Mouse (Mus musculus): Measurements from ENCODE around the gene Hist1h1b. TPM values are rescaled to one million over a fixed set of nuclear protein-coding genes. Genes with fewer than 3 reads are reported as not detected.
A peak's percentile ranks its signal among the peaks of the same experiment; 100 is the strongest.

Gene Hist1h1b
- polyA plus RNA-seq, 1 experiment = 4.3 TPM

DNA sequence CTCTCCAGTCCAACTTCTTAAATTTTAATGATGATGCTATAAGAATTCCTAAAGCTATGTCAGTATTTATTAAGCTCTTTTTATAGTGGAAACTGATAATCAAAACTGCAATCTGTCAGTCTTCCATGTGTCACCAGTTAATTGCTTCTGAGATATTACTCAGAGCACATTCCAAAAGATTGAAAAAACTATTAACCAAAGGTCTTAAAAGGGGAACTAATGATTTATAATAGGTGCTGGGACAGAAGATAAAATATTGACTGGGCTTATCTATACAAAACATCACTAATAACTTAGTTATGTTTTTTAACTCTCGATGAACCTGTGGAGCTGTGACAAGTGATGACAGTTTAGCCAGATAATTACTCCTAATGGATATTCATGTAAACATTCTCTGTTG is 35.4 kb downstream of the Hist1h1b start:
- TF ChIP-seq POLR2A (IDR thresholded peaks at IDR 0.05; ENCODE audit: borderline replicate concordance, extremely low read depth, insufficient read depth, insufficient read length, poor library complexity, severe bottlenecking) = no peak
- no peak for TF ChIP-seq CTCF (IDR thresholded peaks at IDR 0.05; ENCODE audit: borderline replicate concordance, extremely low read depth, insufficient read depth, insufficient read length)
- no peak for DNase-seq (ENCODE audit: low read depth)

- peak; percentile 20; the same call in 1 of the 2 replicates for TF ChIP-seq POLR2A (IDR thresholded peaks at IDR 0.05; ENCODE audit: borderline replicate concordance, extremely low read depth, insufficient read depth, insufficient read length, poor library complexity, severe bottlenecking)
Observed at GRCm38 (mm10) chr13:21734906-21735767, 45.3 kb downstream of the Hist1h1b start, which contains the start of gene Hist1h4j. Hist1h4j (plus strand) TSS chr13:21735064.

GRCm38 (mm10) chr13:21734010-21734905 is 46.2 kb downstream of the Hist1h1b start:
- TF ChIP-seq CTCF (IDR thresholded peaks at IDR 0.05; ENCODE audit: borderline replicate concordance, extremely low read depth, insufficient read depth, insufficient read length) (peak; percentile 88; the same call in 1 of the 2 replicates), POLR2A (IDR thresholded peaks at IDR 0.05; ENCODE audit: borderline replicate concordance, extremely low read depth, insufficient read depth, insufficient read length, poor library complexity, severe bottlenecking) (no peak)
- peak; percentile 97 for DNase-seq (ENCODE audit: low read depth)

More at GRCm38 (mm10) chr13:21734906-21735767, 45.3 kb downstream of the Hist1h1b start, which contains the start of gene Hist1h4j:
- DNase-seq (ENCODE audit: low read depth) = peak; percentile 96

- no peak for DNase-seq (ENCODE audit: low read depth)
- no peak for TF ChIP-seq POLR2A (IDR thresholded peaks at IDR 0.05; ENCODE audit: borderline replicate concordance, extremely low read depth, insufficient read depth, insufficient read length, poor library complexity, severe bottlenecking)
- TF ChIP-seq CTCF (IDR thresholded peaks at IDR 0.05; ENCODE audit: borderline replicate concordance, extremely low read depth, insufficient read depth, insufficient read length) = no peak
Observed at GRCm38 (mm10) chr13:21733466-21733865, 47.0 kb downstream of the Hist1h1b start.

Other genes starting within 250 kb of the Hist1h1b start
- gene Zkscan8, start 249.5 kb downstream of the Hist1h1b start, polyA plus RNA-seq (2012; rRNA removed) = 11.4 and 12.0 TPM in 2 replicates
- not detected in 2 replicates for gene Olfr1366, start 237.8 kb downstream of the Hist1h1b start, polyA plus RNA-seq (2012; rRNA removed)
- not detected in 2 replicates for gene Olfr1535, start 220.7 kb downstream of the Hist1h1b start, polyA plus RNA-seq (2012; rRNA removed)
- not detected in 2 replicates for gene Olfr1364, start 198.9 kb downstream of the Hist1h1b start, polyA plus RNA-seq (2012; rRNA removed)
- not detected in 2 replicates for gene Olfr1362, start 166.6 kb downstream of the Hist1h1b start, polyA plus RNA-seq (2012; rRNA removed)
- not detected in 2 replicates for gene Olfr11, start 138.1 kb downstream of the Hist1h1b start, polyA plus RNA-seq (2012; rRNA removed)
- gene Olfr1361, start 117.2 kb downstream of the Hist1h1b start, polyA plus RNA-seq (2012; rRNA removed) = not detected in 2 replicates
- not detected in 2 replicates for gene Olfr1360, start 103.2 kb downstream of the Hist1h1b start, polyA plus RNA-seq (2012; rRNA removed)
- gene Olfr1359, start 82.5 kb downstream of the Hist1h1b start, polyA plus RNA-seq (2012; rRNA removed) = not detected in 2 replicates
- 11.3 and 14.5 TPM in 2 replicates for gene Hist1h2bl, start 64.5 kb downstream of the Hist1h1b start, polyA plus RNA-seq (2012; rRNA removed)
- gene Hist1h2ai, start 64.2 kb downstream of the Hist1h1b start, polyA plus RNA-seq (2012; rRNA removed) = 14.3 and 24.3 TPM in 2 replicates
- gene Hist1h3h, start 63.0 kb downstream of the Hist1h1b start, polyA plus RNA-seq (2012; rRNA removed) = 39.0 and 49.4 TPM in 2 replicates
- gene Hist1h2bm, start 58.6 kb downstream of the Hist1h1b start, polyA plus RNA-seq (2012; rRNA removed) = 17.0 and 18.2 TPM in 2 replicates
- gene Hist1h4j, start 45.6 kb downstream of the Hist1h1b start, polyA plus RNA-seq (2012; rRNA removed) = 17.8 and 19.9 TPM in 2 replicates
- 20.2 and 29.6 TPM in 2 replicates for gene Hist1h4k, start 30.1 kb downstream of the Hist1h1b start, polyA plus RNA-seq (2012; rRNA removed)
- gene Hist1h2ak, start 26.8 kb downstream of the Hist1h1b start, polyA plus RNA-seq (2012; rRNA removed) = 21.4 and 26.4 TPM in 2 replicates
- gene Hist1h2bn, start 26.5 kb downstream of the Hist1h1b start, polyA plus RNA-seq (2012; rRNA removed) = 13.5 and 30.8 TPM in 2 replicates
- 35.6 and 40.1 TPM in 2 replicates for gene Hist1h3i, start 2.7 kb upstream of the Hist1h1b start, polyA plus RNA-seq (2012; rRNA removed)
- gene Hist1h2an, start 6.6 kb upstream of the Hist1h1b start, polyA plus RNA-seq (2012; rRNA removed) = 8.8 and 12.7 TPM in 2 replicates
- 2.5 TPM in 2 replicates for gene Hist1h2bp, start 6.8 kb upstream of the Hist1h1b start, polyA plus RNA-seq (2012; rRNA removed)
- gene Hist1h2bq, start 29.6 kb upstream of the Hist1h1b start, polyA plus RNA-seq (2012; rRNA removed) = 12.6 and 16.3 TPM in 2 replicates
- gene Hist1h2ao, start 29.8 kb upstream of the Hist1h1b start, polyA plus RNA-seq (2012; rRNA removed) = not detected in 2 replicates
- not detected in 2 replicates for gene Hist1h4m, start 31.1 kb upstream of the Hist1h1b start, polyA plus RNA-seq (2012; rRNA removed)
- 25.9 and 58.6 TPM in 2 replicates for gene Hist1h4n, start 51.6 kb upstream of the Hist1h1b start, polyA plus RNA-seq (2012; rRNA removed)
- gene Hist1h2ap, start 52.9 kb upstream of the Hist1h1b start, polyA plus RNA-seq (2012; rRNA removed) = 71.3 and 78.4 TPM in 2 replicates
- gene Hist1h2br, start 53.1 kb upstream of the Hist1h1b start, polyA plus RNA-seq (2012; rRNA removed) = 5.6 and 6.6 TPM in 2 replicates
- 14.5 and 14.9 TPM in 2 replicates for gene Zfp184, start 164.5 kb upstream of the Hist1h1b start, polyA plus RNA-seq (2012; rRNA removed)
- gene Pom121l2, start 200.6 kb upstream of the Hist1h1b start, polyA plus RNA-seq (2012; rRNA removed) = 0.04 TPM in 1 of 2 replicates, not detected in the other
- 0.08 and 0.21 TPM in 2 replicates for gene Prss16, start 229.1 kb upstream of the Hist1h1b start, polyA plus RNA-seq (2012; rRNA removed)

Measured in brain, embryonic 14.5 days (tissue).